Mouse (Mus musculus) cerebellum, adult (tissue): ENCODE data around the gene Hspa8.
A peak's percentile ranks its signal among the peaks of the same experiment; 100 is the strongest.
"Not testable (repeated sequence)": the region's sequence is repeated elsewhere in the genome, so short reads cannot be mapped to it uniquely, and the experiment has no call there.

Source experiments
- ATAC-seq: cut with Nextera tagmentation; 2 replicates; pipeline ENCODE4 v1.9.2; 2017; ENCODE audit warnings: mild to moderate bottlenecking, moderate library complexity, mixed read lengths; ENCODE audit not compliant: insufficient number of reproducible peaks, low FRiP score, low TSS enrichment

Hspa8 gene

GRCm38 (mm10) chr9:40800675-40801612 is at the start of gene Hspa8:
Hspa8 (plus strand) TSS chr9:40800984.
- ATAC-seq: peak; percentile 92

- no peak for ATAC-seq
These were observed 49.0 kb upstream of the Hspa8 start for GRCm38 (mm10) chr9:40751749-40752148.

- ATAC-seq: no peak
These were observed 44.4 kb upstream of the Hspa8 start for GRCm38 (mm10) chr9:40756401-40756800.

- peak; percentile 46; the same call in 1 of the 2 replicates for ATAC-seq
These were observed 43.6 kb upstream of the Hspa8 start for GRCm38 (mm10) chr9:40757105-40757626.

- ATAC-seq: peak; percentile 82
These were observed 43.0 kb upstream of the Hspa8 start for GRCm38 (mm10) chr9:40757685-40758270.

GRCm38 (mm10) chr9:40762354-40762753 is 38.4 kb upstream of the Hspa8 start:
- no peak for ATAC-seq

- ATAC-seq: no peak
These were observed 35.8 kb upstream of the Hspa8 start for GRCm38 (mm10) chr9:40764887-40765580.

- ATAC-seq: no peak
These were observed 35.2 kb upstream of the Hspa8 start for GRCm38 (mm10) chr9:40765581-40765940.

GRCm38 (mm10) chr9:40766058-40766605 is 34.7 kb upstream of the Hspa8 start:
- no peak for ATAC-seq

GRCm38 (mm10) chr9:40767946-40768345 is 32.8 kb upstream of the Hspa8 start:
- ATAC-seq: no peak

- ATAC-seq: peak; percentile 26; the same call in 1 of the 2 replicates
These were observed 28.5 kb upstream of the Hspa8 start for GRCm38 (mm10) chr9:40772246-40772645.

GRCm38 (mm10) chr9:40773142-40773541 is 27.6 kb upstream of the Hspa8 start:
- not testable (repeated sequence) for ATAC-seq

GRCm38 (mm10) chr9:40773869-40774268 is 26.9 kb upstream of the Hspa8 start:
- no peak for ATAC-seq

- no peak for ATAC-seq
These were observed 24.7 kb upstream of the Hspa8 start for GRCm38 (mm10) chr9:40776044-40776443.

GRCm38 (mm10) chr9:40776459-40777248 is 24.1 kb upstream of the Hspa8 start:
- ATAC-seq: no peak

- ATAC-seq: no peak
These were observed 20.7 kb upstream of the Hspa8 start for GRCm38 (mm10) chr9:40780111-40780510.

GRCm38 (mm10) chr9:40780892-40781725 is 19.7 kb upstream of the Hspa8 start:
- ATAC-seq: no peak

GRCm38 (mm10) chr9:40781726-40782581 is 18.8 kb upstream of the Hspa8 start:
- no peak for ATAC-seq
